Mouse (Mus musculus): ENCODE results near the gene Pck2.

The Pck2 gene

DNA sequence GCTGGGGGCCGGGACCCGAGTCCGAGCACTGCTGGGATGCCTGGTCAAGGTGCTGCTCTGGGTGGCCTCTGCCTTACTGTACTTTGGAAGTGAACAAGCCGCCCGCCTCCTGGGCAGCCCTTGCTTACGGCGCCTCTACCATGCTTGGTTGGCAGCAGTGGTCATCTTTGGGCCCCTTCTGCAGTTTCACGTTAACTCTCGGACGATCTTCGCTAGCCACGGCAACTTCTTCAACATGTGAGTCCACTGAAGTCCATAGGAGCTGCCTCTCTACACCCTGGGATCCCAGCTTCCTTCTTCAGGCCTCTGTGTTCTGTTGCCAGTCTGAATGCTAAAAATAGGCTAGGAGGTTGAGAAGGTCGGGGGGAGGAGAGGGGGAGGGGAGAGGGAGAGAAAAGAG lies 35.6 kb downstream of the Pck2 start:
- no peak for DNase-seq (ENCODE audit: low spot score in 2 of 2)

- no peak for DNase-seq (ENCODE audit: low spot score in 2 of 2)
Measured at GRCm38 (mm10) chr14:55576376-55576775, 36.3 kb downstream of the Pck2 start.

GRCm38 (mm10) chr14:55577871-55578667 lies 38.0 kb downstream of the Pck2 start, which contains the start of gene Psme1:
Gene Psme1 (plus strand): TSS chr14:55578123.
- peak; percentile 71 to 82 for DNase-seq (ENCODE audit: low spot score in 2 of 2)

DNA sequence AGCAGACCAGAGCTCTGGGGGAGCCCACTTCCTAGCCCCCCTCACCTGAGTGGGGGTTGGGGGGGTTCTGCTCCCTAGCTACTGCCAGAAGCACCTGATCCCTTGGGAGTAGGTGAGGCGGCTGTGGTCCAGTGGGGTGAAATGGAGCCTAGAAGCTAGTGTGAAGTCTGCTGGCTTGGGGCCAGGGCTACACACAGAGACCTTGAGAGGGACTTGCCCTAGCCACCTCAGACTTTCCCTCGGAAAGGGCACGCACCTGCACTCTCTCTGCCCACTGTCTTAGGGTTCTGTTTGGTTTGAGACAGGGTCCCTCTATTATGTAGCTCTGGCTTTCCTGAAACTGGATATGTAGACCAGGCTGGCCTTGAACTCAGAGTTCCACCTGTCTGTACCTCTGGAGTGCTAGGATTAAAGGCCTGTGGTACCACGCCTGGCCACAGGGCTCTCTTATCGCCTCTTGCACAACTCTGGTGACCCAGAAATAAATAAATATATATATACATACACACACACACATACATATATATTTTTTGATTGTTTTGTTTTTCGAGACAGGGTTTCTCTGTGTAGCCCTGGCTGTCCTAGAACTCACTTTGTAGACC lies 38.7 kb downstream of the Pck2 start:
- DNase-seq (ENCODE audit: low spot score in 2 of 2): peak in 1 of 2 experiments; percentile 51

DNA sequence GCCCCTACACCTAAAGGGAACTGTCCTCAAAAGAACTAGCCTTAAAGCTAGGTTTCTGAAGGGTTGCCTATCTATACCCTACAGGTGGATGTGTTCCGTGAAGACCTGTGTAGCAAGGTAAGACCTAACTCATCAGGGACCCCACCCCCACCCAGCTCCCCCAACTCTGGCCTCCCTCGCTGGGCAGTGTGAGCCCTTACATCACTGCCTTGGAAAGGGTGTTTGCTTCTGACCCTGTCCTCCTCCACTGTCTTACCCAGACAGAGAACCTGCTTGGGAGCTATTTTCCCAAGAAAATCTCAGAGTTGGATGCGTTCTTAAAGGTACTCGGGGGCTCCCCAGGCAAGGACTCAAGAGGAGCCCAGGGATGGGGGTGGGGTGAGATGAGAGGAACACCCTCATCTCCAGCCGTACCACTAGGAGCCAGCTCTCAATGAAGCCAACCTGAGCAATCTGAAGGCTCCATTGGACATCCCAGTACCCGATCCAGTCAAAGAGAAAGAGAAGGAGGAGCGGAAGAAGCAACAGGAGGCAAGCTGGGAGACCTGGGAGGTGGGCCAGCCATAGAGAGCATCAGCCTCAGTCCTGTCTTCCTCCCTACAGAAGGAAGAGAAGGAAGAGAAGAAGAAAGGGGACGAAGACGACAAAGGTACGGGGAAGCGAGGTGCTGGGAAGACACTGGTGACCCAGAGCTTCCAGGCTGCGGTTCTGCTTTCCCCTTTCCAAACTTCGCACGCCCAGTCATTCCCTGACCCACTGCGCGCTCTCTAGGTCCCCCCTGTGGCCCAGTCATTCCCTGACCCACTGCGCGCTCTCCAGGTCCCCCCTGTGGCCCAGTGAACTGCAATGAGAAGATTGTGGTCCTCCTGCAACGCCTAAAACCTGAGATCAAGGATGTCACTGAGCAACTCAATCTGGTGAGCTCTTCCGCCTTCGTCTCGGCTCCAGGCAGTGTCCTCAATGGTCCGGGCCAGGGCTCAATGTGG lies 39.7 kb downstream of the Pck2 start:
- DNase-seq (ENCODE audit: low spot score in 2 of 2): no peak

DNA sequence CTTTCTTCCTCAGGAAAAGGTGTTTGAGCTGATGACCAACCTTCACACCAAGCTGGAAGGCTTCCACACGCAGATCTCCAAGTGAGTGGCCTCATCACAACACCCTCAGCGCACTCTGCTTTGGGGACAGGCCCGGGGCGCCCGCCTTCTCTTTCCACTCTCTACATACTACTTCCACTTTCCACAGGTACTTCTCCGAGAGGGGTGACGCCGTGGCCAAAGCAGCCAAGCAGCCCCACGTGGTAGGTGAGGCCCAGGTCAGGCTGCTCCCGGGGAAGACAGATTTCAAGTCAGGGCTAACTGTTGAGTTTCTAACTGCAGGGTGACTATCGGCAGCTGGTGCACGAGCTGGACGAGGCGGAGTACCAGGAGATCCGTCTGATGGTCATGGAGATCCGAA lies 40.7 kb downstream of the Pck2 start:
- no peak for DNase-seq (ENCODE audit: low spot score in 2 of 2)

- DNase-seq (ENCODE audit: low spot score in 2 of 2): no peak
Measured at GRCm38 (mm10) chr14:55581981-55582681, 42.1 kb downstream of the Pck2 start.

- DNase-seq (ENCODE audit: low spot score in 2 of 2): no peak
Measured at GRCm38 (mm10) chr14:55584303-55584701, 44.2 kb downstream of the Pck2 start.

- DNase-seq (ENCODE audit: low spot score in 2 of 2): peak in 1 of 2 experiments; percentile 47
Measured at GRCm38 (mm10) chr14:55584702-55585565, 44.9 kb downstream of the Pck2 start, which contains the start of gene Emc9. Gene Emc9 (minus strand): TSS chr14:55585302.

DNA sequence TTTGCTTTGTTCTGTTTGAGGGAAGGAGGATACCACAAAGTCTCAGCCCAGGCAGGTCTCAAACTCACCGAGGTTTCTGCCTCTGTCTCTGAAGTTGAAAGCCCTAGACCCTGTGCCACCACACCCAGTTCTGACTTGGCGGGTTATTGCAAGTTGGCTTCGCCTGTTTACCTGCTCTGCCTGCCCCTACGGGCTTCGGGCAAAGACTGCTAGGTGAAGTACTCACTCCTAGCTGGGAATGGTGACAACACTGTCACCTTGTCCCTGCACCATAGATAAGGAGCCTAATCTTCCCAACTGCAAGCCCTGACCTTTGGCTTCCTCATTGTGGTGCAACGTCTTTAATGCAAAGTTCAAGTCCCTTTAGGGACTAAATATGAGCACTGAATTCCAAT lies 45.5 kb downstream of the Pck2 start:
- no peak for DNase-seq (ENCODE audit: low spot score in 2 of 2)

GRCm38 (mm10) chr14:55586149-55586548 lies 46.1 kb downstream of the Pck2 start:
- DNase-seq (ENCODE audit: low spot score in 2 of 2): no peak

GRCm38 (mm10) chr14:55589271-55589670 lies 49.2 kb downstream of the Pck2 start:
- DNase-seq (ENCODE audit: low spot score in 2 of 2): no peak

- DNase-seq (ENCODE audit: low spot score in 2 of 2): no peak
Measured at GRCm38 (mm10) chr14:55589771-55590448, 49.8 kb downstream of the Pck2 start.

DNA sequence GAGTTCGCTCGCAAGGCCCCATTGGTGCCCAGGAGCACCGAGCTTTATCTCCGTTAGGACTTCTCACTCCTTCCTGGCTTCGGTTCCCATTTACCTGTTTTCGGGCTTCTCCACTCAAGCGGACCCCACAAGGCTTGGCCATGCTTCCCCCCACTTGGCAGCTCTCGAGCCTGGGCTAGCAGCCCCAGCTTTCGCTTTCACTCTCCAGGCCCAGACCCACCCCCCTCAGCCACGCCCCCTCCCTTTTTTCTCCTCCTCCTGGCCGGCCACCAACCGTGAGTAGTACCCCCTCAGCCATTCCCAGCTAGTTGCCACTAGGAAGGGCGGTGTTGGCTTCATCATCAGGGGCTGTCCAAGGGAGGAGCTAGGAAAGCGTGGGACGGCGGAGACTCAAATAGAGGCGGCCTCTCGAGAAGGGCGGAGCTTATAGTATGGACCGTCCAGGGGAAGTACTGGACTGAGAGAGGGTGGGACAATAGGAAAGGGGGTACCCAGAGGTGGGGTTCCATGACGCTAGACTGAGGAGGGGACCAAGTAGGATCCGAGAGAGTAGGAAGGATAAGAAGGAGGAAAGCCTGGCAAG lies 50.8 kb downstream of the Pck2 start, which contains the start of gene Psme2:
Gene Psme2, minus strand, starts transcription at position 366 of the 583 bp plus-strand sequence.
- peak; percentile 60 to 81 for DNase-seq (ENCODE audit: low spot score in 2 of 2)

- DNase-seq (ENCODE audit: low spot score in 2 of 2): peak; percentile 73 to 85
Measured at GRCm38 (mm10) chr14:55591331-55591891, 51.3 kb downstream of the Pck2 start, which contains the start of gene Rnf31. Gene Rnf31 (plus strand): TSS chr14:55591708.

GRCm38 (mm10) chr14:55592226-55592625 lies 52.2 kb downstream of the Pck2 start:
- DNase-seq (ENCODE audit: low spot score in 2 of 2): no peak

- no peak for DNase-seq (ENCODE audit: low spot score in 2 of 2)
Measured at GRCm38 (mm10) chr14:55596036-55596690, 56.1 kb downstream of the Pck2 start.

Measured in cerebellum, postnatal 4 days (tissue).